Mouse (Mus musculus) NIH3T3 (cell line): ENCODE results near the gene Tbc1d9b.

Experiments used
- DNase-seq: peaks from one replicate; pipeline ENCODE4 v3.0.0-alpha.2; 2012; ENCODE audit warnings: low read depth

Tbc1d9b gene

DNA sequence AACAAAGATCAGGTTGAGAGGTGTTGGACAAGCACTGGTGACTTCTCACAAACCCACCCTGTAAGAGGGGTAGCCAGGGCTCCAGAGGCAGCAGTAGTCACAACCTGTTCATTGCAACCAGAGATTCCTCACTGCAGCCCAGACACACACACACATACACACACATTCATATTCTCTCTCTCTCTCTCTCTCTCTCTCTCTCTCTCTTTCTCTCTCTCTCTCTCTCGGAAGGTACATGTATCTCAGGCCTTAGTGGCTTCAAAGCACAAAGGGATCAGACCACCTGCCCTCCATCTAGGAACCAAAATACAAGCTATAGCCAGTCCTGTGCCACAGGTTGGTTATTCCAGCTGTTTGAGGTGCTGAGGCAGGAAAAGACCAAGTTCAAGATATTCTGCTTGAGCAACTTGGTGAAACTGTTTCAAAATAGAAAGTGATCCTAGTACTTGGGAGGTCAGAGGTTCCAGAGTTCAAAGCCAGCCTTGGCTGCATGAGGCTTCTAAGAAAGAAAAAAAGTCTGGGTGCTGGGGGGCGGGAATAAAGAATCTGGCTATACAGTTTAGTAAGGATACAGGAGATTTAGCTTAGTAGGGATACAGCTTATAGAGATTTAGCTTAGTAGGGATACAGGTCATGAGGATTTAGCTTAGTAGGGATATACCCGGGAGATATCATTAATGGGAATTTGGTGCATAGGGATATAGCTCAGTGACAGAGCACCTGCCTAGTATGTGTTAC is 80.3 kb downstream of the Tbc1d9b start:
- DNase-seq, result peak; percentile 41

DNA sequence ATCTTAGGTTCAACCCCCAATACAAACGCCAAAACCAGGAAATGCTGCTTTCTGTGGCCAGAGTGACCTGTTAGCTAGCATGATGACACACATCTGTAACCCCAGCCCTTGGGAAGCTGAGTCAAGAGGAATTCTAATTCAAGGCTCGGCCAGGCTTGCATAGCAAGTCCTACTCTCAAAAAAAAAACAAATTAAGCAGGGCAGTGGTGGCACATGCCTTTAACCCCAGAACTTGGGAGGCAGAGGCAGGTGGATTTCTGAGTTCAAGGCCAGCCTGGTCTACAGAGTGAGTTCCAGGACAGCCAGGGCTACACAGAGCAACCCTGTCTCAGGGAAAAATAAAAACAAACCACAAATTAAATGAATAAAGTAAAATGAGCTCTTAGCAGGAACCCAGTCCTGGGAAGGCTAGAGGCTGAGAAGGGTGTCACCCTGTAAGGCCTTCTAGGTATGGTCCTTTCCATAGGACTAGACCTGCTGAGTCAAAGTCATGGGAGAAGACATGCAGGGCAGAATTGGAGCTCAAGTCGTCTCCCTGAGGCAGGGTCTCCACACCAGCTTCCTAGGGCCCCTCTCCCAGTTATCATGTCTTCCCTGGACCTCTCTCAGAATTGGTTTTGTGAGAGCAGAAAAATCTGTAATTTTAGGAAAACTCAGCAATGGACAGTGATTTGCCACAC is 81.0 kb downstream of the Tbc1d9b start:
- DNase-seq, result peak; percentile 66

DNA sequence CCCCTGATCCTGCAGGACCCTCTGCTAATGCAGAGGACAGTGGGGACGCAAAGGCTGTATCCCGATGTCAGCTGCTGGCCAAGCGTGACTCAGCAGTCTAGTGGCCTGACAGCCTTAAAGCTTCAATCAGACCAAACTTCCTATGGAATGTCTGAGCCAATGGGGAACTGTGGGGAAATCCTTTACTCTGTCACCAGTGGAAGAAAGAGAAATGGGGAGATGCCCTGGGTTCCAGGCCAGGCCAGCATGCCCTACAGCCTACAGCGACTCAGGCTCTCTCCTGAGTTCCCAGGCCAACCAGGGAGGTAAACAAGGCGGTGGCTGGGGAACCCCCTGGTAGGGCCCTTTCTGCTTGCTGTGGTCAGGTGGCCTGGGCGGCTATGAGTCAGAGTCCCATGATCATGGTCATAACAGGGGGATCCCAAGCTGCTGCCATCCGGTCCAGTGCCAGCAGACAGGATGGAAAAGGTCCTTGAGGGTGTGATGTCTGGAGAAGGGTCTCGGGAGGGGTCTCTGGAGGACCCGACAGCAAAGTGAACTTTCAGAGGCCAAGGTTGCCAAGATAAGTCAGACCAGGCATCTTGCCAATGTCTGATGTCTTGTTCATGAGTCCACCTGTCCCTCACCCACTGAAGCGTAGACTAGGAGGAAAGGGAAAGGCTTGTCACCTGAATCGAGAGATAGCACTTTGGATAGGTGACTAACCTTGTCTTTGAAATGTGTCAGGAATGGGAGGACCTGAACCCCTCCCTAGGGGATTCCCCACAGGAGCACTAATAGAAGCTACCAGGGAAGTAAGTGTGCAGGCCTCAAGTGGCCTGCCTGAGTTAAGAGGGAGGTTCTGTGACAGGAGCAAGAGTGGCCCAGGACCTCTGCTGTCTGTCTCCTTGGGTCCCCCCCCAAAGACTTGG is 81.9 kb downstream of the Tbc1d9b start:
- DNase-seq, result peak; percentile 94

DNA sequence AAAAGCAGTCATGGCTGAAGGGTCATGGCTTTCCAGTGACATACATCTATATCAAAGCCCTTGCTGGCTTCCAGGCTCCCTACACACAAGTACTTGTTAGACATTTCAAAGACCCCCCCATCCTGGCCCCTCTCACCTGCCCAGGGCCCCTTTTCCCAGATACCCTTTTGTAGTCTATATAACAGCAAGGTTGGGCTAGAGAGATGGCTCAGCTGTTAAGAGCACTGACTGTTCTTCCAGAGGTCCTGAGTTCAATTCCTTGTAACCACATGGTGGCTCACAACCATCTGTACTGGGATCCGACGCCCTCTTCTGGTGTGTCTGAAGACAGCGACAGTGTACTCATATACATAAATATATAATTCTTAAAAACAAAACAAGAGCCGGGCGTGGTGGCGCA is 83.4 kb downstream of the Tbc1d9b start:
- no peak for DNase-seq

DNA sequence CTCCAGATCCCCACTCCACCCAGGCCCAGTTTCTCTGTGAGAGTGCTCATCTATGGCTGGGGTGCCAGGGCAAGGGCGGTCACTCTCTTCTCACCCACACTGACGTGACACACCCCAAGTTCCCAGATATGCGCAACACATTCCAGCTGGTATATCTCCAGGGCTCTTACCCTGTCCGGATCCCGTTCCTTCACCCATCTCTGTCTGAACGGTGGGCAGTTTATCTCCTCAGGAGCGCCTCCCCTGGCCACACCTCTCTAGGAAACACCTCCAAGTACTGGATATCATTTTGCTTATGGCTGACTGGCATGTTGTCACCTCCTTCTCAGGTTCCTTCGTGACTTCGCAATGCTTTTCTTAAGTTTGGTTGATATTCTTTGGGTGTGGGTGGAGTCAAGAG is 84.4 kb downstream of the Tbc1d9b start:
- DNase-seq, result no peak

DNA sequence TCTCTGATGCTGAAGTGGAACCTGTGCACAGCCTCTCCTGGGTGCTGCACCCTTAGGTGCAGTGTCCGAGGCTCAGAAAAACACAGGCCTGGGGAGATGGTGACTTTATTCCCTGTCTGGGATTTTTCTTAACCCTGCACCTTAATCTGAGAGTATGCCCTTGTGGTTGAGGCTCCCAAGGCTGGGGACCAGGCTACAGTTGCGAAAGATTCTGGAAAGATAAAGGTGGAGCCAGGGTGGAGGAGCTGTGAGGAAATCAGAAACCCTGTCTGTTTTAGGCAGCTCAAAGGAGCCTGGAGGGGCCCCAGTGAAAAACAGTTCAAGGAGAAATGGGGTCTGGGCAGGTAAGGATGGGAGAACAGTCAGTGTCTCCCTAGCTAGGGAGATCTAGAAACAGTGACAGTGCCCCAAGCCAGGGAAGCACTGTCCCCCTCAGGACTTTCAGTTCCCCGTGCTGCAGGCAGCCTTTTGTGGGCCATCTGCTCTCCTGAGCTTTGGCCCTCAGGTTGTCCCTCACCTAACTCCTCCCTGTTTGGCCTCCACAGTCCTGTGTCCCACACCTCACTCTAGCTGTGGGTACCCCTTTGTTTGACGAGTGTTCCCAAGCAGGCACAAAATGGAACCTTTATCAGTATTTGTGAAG is 85.6 kb downstream of the Tbc1d9b start:
- DNase-seq, result peak; percentile 34

DNA sequence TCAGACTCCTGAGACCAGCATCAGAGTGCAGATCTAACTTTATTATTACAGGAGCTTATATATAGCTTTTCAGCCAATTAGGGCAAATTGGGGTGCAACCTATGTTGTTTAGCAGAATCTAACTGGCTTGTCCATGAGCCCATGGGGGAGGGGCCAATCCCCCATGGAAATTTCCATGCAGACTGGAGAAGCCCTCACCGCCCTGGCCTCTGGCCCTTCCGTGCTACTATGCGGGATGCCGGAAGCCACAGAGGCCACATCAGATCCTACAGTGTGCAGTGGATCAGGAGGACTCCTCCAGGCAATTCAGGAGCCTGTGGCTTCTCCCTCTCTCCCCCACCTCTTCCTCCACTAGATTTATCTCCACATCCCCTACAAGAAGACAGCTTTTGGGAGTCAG is 86.6 kb downstream of the Tbc1d9b start:
- no peak for DNase-seq

DNA sequence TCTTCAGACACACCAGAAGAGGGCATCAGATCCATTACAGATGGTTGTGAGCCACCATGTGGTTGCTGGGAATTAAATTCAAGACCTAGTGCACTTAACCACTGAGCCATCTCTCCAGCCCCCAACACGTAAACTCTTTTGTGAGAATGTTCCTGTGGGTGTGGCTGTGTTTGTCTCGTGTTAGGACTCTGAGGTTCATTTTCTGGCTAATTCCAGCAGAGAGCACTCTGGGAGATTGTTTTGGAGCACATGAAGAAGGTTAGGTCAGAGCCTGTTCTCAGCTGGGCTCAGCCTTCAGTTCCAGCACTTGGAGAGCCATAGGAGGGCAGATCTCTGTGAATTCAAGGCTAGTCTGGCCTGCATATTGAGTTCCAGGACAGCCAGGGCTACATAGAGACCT is 88.6 kb downstream of the Tbc1d9b start:
- DNase-seq, result no peak
